Mouse (Mus musculus) megakaryocyte-erythroid progenitor cell, adult 5 weeks (primary cell): ENCODE measurements around the gene Cdnf. TPM values are rescaled to one million over a fixed set of nuclear protein-coding genes. Genes with fewer than 3 reads are reported as not detected.

Experiments
- polyA plus RNA-seq: library from polyadenylated mRNA; stranded (reverse); fragments of >175 nt; gene quantifications from 2 replicates; pipeline ENCODE4 v1.2.3, GENCODE M21; 2012

Cdnf gene
- polyA plus RNA-seq: 0.04 and 0.07 TPM in 2 replicates

DNA sequence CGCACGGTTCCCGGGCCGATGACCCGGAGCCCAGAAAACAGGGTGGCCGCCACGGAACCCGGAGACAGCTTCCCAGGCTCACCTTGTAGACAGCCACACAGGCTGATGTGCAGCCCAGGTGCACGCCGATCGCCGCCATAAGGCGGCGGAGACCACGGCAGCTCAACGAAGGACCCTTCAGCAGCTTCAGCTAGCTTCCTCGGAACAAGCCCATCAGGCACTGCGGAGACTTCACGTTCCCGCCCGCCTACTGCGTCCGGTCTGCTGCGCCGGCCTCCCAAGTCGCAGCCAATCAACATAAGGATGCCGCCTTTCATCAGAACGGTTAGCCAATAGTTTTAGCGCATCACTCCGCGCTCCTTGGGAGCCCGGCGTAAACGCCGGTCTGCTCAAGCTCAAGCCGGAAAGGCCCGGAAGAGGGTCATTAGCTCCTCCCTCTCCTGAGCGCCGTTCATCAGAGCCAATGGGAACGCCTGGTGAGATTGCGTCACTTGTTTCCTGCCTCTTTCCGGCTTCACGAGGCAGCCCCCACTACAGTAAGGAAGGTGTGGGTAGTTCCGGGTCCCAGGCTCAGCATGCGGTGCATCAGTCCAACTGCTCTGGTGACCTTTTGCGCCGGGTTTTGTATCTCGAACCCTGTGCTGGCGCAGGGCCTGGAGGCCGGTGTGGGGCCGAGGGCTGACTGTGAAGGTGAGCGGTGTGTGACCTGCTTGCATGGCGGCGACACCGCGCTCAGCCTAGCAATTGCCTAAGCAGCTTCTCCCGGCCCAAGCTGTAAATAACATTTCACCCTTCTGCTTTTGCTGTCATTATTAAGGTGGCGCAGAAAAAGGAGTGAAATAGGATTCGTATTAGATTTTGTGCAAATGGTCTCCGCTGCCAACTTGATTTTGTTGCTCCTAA lies at the start of gene Cdnf, which contains the start of the genes Gm45902 and Hspa14:
TSS of gene Cdnf (plus strand) at position 479 of the 903 bp plus-strand sequence.
TSS of gene Gm45902 (minus strand) at position 239 of the 903 bp plus-strand sequence.
TSS of gene Hspa14 (minus strand) at position 263 of the 903 bp plus-strand sequence.

DNA sequence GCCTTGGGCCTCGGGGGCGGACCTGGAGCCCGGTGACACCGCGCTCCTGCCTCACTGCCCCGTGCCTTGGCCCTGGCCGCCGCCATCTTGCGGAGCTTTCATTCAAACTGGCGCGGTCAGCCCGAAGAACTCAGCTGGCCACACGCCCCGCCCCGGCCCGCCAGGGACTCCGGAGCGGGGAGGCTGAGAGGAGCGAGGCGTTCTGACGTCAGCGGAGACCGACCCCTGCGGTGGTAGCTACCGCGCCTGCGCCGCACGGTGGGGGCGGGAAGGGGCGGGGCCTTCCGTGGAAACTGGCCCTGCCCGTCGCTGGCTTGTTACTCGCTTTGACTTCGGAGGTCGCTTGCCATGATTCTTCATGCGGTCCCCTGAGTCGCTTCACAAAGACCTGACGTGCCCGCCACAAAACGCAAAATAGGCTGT lies 38.0 kb upstream of the Cdnf start, which contains the start of gene Suv39h2:
TSS of gene Suv39h2 (minus strand) at position 171 of the 423 bp plus-strand sequence.

GRCm38 (mm10) chr2:3570186-3570585 lies 57.4 kb downstream of the Cdnf start, which contains the start of gene Fam107b:
Gene Fam107b, plus strand, starts transcription at chr2:3570488.

Other genes with a start within 250 kb of the Cdnf start
- 10.3 and 20.5 TPM in 2 replicates for gene Nmt2, start 228.8 kb upstream of the Cdnf start, polyA plus RNA-seq
- 0.41 and 0.76 TPM in 2 replicates for gene Rpp38, start 180.4 kb upstream of the Cdnf start, polyA plus RNA-seq
- not detected in 2 replicates for gene Acbd7, start 176.9 kb upstream of the Cdnf start, polyA plus RNA-seq
- 0.12 TPM in 1 of 2 replicates, not detected in the other for gene Olah, start 115.8 kb upstream of the Cdnf start, polyA plus RNA-seq
- not detected in 2 replicates for gene Meig1, start 90.4 kb upstream of the Cdnf start, polyA plus RNA-seq
- 0.67 and 1.2 TPM in 2 replicates for gene Dclre1c, start 88.9 kb upstream of the Cdnf start, polyA plus RNA-seq
- 4.5 TPM in 2 replicates for gene Suv39h2, start 38.0 kb upstream of the Cdnf start, polyA plus RNA-seq
- 2.4 and 2.5 TPM in 2 replicates for gene Gm45902, start 240 bp upstream of the Cdnf start, polyA plus RNA-seq
- gene Hspa14, start 216 bp upstream of the Cdnf start, polyA plus RNA-seq: 6.8 and 8.0 TPM in 2 replicates
- gene Fam107b, start 57.5 kb downstream of the Cdnf start, polyA plus RNA-seq: 1,227 and 1,368 TPM in 2 replicates